Mouse (Mus musculus): ENCODE results near the gene Slc4a4. TPM values are rescaled to one million over a fixed set of nuclear protein-coding genes. Genes with fewer than 3 reads are reported as not detected.

The Slc4a4 gene
- polyA plus RNA-seq, 1 experiment from 2014 or later, result 6.7 TPM

- Histone ChIP-seq H3K36me3 (replicated peaks) (no peaks in the 10 kb centered on the region), H3K9me3 (no peaks in the 10 kb centered on the region), H3K4me2 (no peak overlapping the region), H3K27ac (no peak overlapping the region), H3K4me3 (no peak overlapping the region), H3K27me3 (replicated peaks) (no peaks in the 10 kb centered on the region), H3K9ac (no peak overlapping the region), H3K4me1 (no peaks in the 10 kb centered on the region)
- no peak for ATAC-seq (replicated peaks)
- WGBS, result 57% methylated on average over 11 of the region's 11 CpGs
Measured at GRCm38 (mm10) chr5:88968923-88969639, 82.5 kb downstream of the Slc4a4 start.

GRCm38 (mm10) chr5:88971554-88971953, 84.9 kb downstream of the Slc4a4 start:
- no peak overlapping the region for H3K4me3 ChIP-seq
- no peak overlapping the region for H3K9ac ChIP-seq
- ATAC-seq (replicated peaks), result no peak
- H3K27me3 ChIP-seq (replicated peaks), result no peaks in the 10 kb centered on the region
- H3K27ac ChIP-seq, result no peak overlapping the region
- H3K4me1 ChIP-seq, result no peaks in the 10 kb centered on the region
- no peaks in the 10 kb centered on the region for H3K36me3 ChIP-seq (replicated peaks)
- H3K9me3 ChIP-seq, result no peaks in the 10 kb centered on the region
- no peak overlapping the region for H3K4me2 ChIP-seq

- Histone ChIP-seq H3K4me1 (no peaks in the 10 kb centered on the region), H3K27me3 (replicated peaks) (no peaks in the 10 kb centered on the region), H3K27ac (no peak overlapping the region), H3K4me2 (no peak overlapping the region), H3K9ac (no peak overlapping the region), H3K36me3 (replicated peaks) (no peaks in the 10 kb centered on the region), H3K9me3 (no peaks in the 10 kb centered on the region), H3K4me3 (no peak overlapping the region)
- no peak for ATAC-seq (replicated peaks)
- 73% methylated on average over 7 of the region's 7 CpGs for WGBS
Measured at GRCm38 (mm10) chr5:88972277-88972676, 85.7 kb downstream of the Slc4a4 start.

GRCm38 (mm10) chr5:88973130-88973529, 86.5 kb downstream of the Slc4a4 start:
- Histone ChIP-seq H3K9me3 (no peaks in the 10 kb centered on the region), H3K4me3 (no peak overlapping the region), H3K4me1 (no peaks in the 10 kb centered on the region), H3K9ac (no peak overlapping the region), H3K36me3 (replicated peaks) (no peaks in the 10 kb centered on the region), H3K27ac (no peak overlapping the region), H3K27me3 (replicated peaks) (no peaks in the 10 kb centered on the region), H3K4me2 (no peak overlapping the region)
- ATAC-seq (replicated peaks), result no peak
- WGBS, result 90% methylated on average over 1 of the region's 1 CpGs

GRCm38 (mm10) chr5:88975694-88976093, 89.1 kb downstream of the Slc4a4 start:
- Histone ChIP-seq H3K9me3 (no peaks in the 10 kb centered on the region), H3K4me1 (no peaks in the 10 kb centered on the region), H3K4me3 (no peak overlapping the region), H3K4me2 (no peak overlapping the region), H3K27me3 (replicated peaks) (no peaks in the 10 kb centered on the region), H3K36me3 (replicated peaks) (no peaks in the 10 kb centered on the region), H3K27ac (no peak overlapping the region), H3K9ac (no peak overlapping the region)
- no peak for ATAC-seq (replicated peaks)

GRCm38 (mm10) chr5:88976428-88976827, 89.8 kb downstream of the Slc4a4 start:
- no peaks in the 10 kb centered on the region for H3K4me1 ChIP-seq
- 73% methylated on average over 3 of the region's 3 CpGs for WGBS
- no peak for ATAC-seq (replicated peaks)
- no peaks in the 10 kb centered on the region for H3K36me3 ChIP-seq (replicated peaks)
- H3K9me3 ChIP-seq, result no peaks in the 10 kb centered on the region
- no peak overlapping the region for H3K4me3 ChIP-seq
- H3K9ac ChIP-seq, result no peak overlapping the region
- H3K27ac ChIP-seq, result no peak overlapping the region
- no peak overlapping the region for H3K4me2 ChIP-seq
- no peaks in the 10 kb centered on the region for H3K27me3 ChIP-seq (replicated peaks)

GRCm38 (mm10) chr5:88980740-88981139, 94.1 kb downstream of the Slc4a4 start:
- Histone ChIP-seq H3K36me3 (replicated peaks) (no peaks in the 10 kb centered on the region), H3K4me2 (no peak overlapping the region), H3K27me3 (replicated peaks) (no peaks in the 10 kb centered on the region), H3K9ac (no peak overlapping the region), H3K27ac (no peak overlapping the region), H3K4me3 (no peak overlapping the region), H3K4me1 (no peaks in the 10 kb centered on the region), H3K9me3 (no peaks in the 10 kb centered on the region)
- ATAC-seq (replicated peaks), result no peak
- WGBS, result 97% methylated on average over 4 of the region's 4 CpGs

- 70% methylated on average over 8 of the region's 8 CpGs for WGBS
Measured at GRCm38 (mm10) chr5:88981243-88982014, 94.8 kb downstream of the Slc4a4 start.

GRCm38 (mm10) chr5:88982040-88982736, 95.6 kb downstream of the Slc4a4 start:
- Histone ChIP-seq H3K9me3 (no peaks in the 10 kb centered on the region), H3K4me1 (no peaks in the 10 kb centered on the region), H3K27ac (no peak overlapping the region), H3K27me3 (replicated peaks) (no peaks in the 10 kb centered on the region), H3K4me3 (no peak overlapping the region), H3K4me2 (no peak overlapping the region), H3K9ac (no peak overlapping the region), H3K36me3 (replicated peaks) (no peaks in the 10 kb centered on the region)
- ATAC-seq (replicated peaks), result no peak
- WGBS, result 79% methylated on average over 3 of the region's 3 CpGs

More at GRCm38 (mm10) chr5:88981243-88982014, 94.8 kb downstream of the Slc4a4 start:
- Histone ChIP-seq H3K27ac (no peak overlapping the region), H3K27me3 (replicated peaks) (no peaks in the 10 kb centered on the region), H3K4me2 (no peak overlapping the region), H3K4me3 (no peak overlapping the region), H3K36me3 (replicated peaks) (no peaks in the 10 kb centered on the region), H3K4me1 (no peaks in the 10 kb centered on the region), H3K9me3 (no peaks in the 10 kb centered on the region), H3K9ac (no peak overlapping the region)
- ATAC-seq (replicated peaks), result no peak

- Histone ChIP-seq H3K27ac (no peak overlapping the region), H3K9me3 (no peaks in the 10 kb centered on the region), H3K9ac (no peak overlapping the region), H3K4me2 (no peak overlapping the region), H3K4me1 (no peaks in the 10 kb centered on the region), H3K27me3 (replicated peaks) (no peaks in the 10 kb centered on the region), H3K36me3 (replicated peaks) (no peaks in the 10 kb centered on the region), H3K4me3 (no peak overlapping the region)
- no peak for ATAC-seq (replicated peaks)
- WGBS, result 90% methylated on average over 2 of the region's 2 CpGs
Measured at GRCm38 (mm10) chr5:88983170-88983569, 96.6 kb downstream of the Slc4a4 start.

- no peak overlapping the region for H3K9ac ChIP-seq
- WGBS, result 89% methylated on average over 7 of the region's 7 CpGs
- no peak overlapping the region for H3K4me2 ChIP-seq
- H3K27me3 ChIP-seq (replicated peaks), result no peaks in the 10 kb centered on the region
- no peak overlapping the region for H3K4me3 ChIP-seq
- ATAC-seq (replicated peaks), result no peak
- H3K9me3 ChIP-seq, result no peaks in the 10 kb centered on the region
- H3K27ac ChIP-seq, result no peak overlapping the region
- H3K4me1 ChIP-seq, result no peaks in the 10 kb centered on the region
- no peaks in the 10 kb centered on the region for H3K36me3 ChIP-seq (replicated peaks)
Measured at GRCm38 (mm10) chr5:88983652-88984051, 97.0 kb downstream of the Slc4a4 start.

GRCm38 (mm10) chr5:88989018-88989417, 102.4 kb downstream of the Slc4a4 start:
- no peaks in the 10 kb centered on the region for H3K4me1 ChIP-seq
- no peaks in the 10 kb centered on the region for H3K9me3 ChIP-seq
- ATAC-seq (replicated peaks), result no peak
- H3K36me3 ChIP-seq (replicated peaks), result no peaks in the 10 kb centered on the region
- no peaks in the 10 kb centered on the region for H3K27me3 ChIP-seq (replicated peaks)
- no peak overlapping the region for H3K4me2 ChIP-seq
- no peak overlapping the region for H3K4me3 ChIP-seq
- H3K9ac ChIP-seq, result no peak overlapping the region
- no peak overlapping the region for H3K27ac ChIP-seq

All from midbrain, embryonic 15.5 days (tissue).